Mouse (Mus musculus) G1E (cell line): ENCODE data around the gene 4930415O20Rik.

Source experiments
- CTCF ChIP-seq: IDR thresholded peaks from 2 replicates; pipeline ENCODE4 v1.5.1; 2012; ENCODE audit warnings: low read depth, low read length, inconsistent platforms, mixed read lengths
- GATA1 ChIP-seq: IDR thresholded peaks from 2 replicates; pipeline ENCODE4 v1.6.1; 2012; ENCODE audit warnings: borderline replicate concordance, low read length, inconsistent platforms, mixed read lengths
- POLR2AphosphoS5 ChIP-seq: IDR thresholded peaks from 2 replicates; pipeline ENCODE4 v1.6.1; 2012; ENCODE audit warnings: low read depth, low read length, inconsistent platforms; ENCODE audit not compliant: insufficient replicate concordance
- TAL1 ChIP-seq: conservative IDR thresholded peaks from 2 replicates; pipeline ENCODE4 v1.6.1; 2012; ENCODE audit warnings: low read depth, low read length, inconsistent platforms, mixed read lengths

DNA sequence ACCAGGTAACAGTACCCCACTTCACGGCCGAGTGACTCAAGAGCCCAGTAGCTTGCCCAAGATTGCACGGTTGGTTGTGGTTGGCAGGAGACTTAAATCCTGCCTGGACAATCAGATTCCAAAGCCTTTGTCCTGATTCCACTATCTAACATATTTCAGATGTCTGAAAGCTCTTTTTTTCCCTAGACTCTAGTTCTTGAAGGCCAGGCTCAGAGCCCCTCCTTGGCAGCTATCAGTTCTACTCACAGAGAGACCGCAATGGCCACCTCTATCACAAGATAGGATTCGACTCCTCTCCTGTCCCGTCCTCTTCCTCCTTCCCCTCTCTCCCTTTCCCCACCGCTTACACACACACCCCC is 31.0 kb downstream of the 4930415O20Rik start:
- TF ChIP-seq CTCF = no peak
- TF ChIP-seq GATA1 = no peak
- TF ChIP-seq TAL1 = no peak
- TF ChIP-seq POLR2AphosphoS5 = no peak
